Mouse (Mus musculus) adrenal gland, adult 18-20 months (tissue): ENCODE measurements at regions not wholly inside any gene's neighbourhood (a gene's known extent, or its start where the extent isn't known, plus 50 kb on each side); places are given as distances from the start of the nearest gene placed in this dataset.

Source experiments
- DNase-seq, 2 experiments: peaks; one replicate each; pipeline ENCODE4 v3.0.0; 2021 to 2022; ENCODE audit warnings: low spot score in 2 of 2

GRCm38 (mm10) chr1:153962161-153962720 lies 62.2 kb upstream of the Teddm2 start:
- DNase-seq: no peak

- DNase-seq: no peak
Observed at GRCm38 (mm10) chr1:153963744-153964342, 63.8 kb upstream of the Teddm2 start.

- DNase-seq: no peak
Observed at GRCm38 (mm10) chr1:153969401-153969800, 69.4 kb upstream of the Teddm2 start.

- DNase-seq: no peak
Observed at GRCm38 (mm10) chr1:153974300-153974699, 74.3 kb upstream of the Teddm2 start.

- no peak for DNase-seq
Observed at GRCm38 (mm10) chr1:153977963-153978726, 78.1 kb upstream of the Teddm2 start.

DNA sequence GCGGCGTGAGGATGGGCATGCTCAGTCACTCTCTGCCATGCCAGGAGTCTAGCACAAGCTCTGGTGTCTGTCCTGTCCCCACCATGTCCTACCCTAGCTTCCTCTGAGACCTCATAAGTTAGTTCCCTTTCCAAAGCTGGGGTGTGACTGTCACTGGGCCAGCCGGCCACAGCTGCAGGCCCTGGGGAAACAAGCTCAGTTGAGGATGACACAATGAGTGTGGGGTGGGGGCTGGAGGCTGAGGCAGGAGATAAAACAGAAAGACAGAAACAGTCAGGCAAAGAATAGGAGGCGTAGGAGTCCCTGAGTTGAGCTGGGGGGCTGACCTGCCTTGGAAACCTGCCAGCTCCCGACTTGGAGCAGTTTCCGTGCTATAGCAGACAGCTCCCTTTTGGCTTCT lies 80.9 kb upstream of the Teddm2 start:
- no peak for DNase-seq

DNA sequence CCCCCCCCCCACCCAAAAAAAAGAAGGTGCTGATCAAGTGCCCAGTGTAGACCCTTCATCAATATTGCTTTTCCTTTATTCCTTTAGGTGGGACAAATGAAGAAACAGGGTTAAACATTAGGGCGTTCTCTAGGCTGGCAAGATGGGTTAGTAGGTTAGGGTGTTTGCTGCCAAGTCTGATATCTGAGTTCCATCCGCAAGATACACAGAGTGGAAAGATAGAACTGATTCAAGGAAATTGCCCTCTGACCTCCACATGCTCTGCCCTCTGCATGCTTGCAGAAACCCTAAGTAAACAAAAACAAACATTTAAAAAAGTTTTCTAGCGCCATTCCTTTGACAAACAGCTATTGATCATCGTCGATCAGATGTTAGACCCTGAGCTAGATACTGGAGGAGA lies 85.6 kb upstream of the Teddm2 start:
- DNase-seq: no peak

DNA sequence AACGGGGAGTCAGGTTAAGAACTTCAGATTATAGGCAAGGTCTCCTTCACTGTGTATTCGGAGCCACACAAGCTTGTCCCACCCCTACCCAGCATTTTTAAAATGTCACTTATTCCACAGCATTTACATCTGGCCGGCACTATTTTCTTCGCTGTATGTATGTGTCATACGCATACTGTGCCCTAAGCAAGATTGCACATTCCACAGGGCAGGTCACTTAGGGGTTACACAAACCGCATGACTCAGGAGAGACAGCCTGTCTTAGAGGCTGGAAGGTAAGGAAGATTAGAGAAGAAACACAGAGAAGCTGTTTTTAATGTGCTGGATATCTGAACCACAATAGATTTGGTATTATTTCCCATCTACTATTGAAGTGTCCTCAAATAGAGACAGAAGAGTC lies 86.6 kb upstream of the Teddm2 start:
- DNase-seq: no peak

GRCm38 (mm10) chr1:153988297-153988696 lies 88.3 kb upstream of the Teddm2 start:
- DNase-seq: no peak

GRCm38 (mm10) chr1:153990651-153991435 lies 90.8 kb upstream of the Teddm2 start:
- DNase-seq: no peak

GRCm38 (mm10) chr1:153992466-153992865 lies 92.4 kb upstream of the Teddm2 start:
- DNase-seq: no peak

- DNase-seq: no peak
Observed at GRCm38 (mm10) chr1:153994871-153995270, 94.8 kb upstream of the Teddm2 start.

DNA sequence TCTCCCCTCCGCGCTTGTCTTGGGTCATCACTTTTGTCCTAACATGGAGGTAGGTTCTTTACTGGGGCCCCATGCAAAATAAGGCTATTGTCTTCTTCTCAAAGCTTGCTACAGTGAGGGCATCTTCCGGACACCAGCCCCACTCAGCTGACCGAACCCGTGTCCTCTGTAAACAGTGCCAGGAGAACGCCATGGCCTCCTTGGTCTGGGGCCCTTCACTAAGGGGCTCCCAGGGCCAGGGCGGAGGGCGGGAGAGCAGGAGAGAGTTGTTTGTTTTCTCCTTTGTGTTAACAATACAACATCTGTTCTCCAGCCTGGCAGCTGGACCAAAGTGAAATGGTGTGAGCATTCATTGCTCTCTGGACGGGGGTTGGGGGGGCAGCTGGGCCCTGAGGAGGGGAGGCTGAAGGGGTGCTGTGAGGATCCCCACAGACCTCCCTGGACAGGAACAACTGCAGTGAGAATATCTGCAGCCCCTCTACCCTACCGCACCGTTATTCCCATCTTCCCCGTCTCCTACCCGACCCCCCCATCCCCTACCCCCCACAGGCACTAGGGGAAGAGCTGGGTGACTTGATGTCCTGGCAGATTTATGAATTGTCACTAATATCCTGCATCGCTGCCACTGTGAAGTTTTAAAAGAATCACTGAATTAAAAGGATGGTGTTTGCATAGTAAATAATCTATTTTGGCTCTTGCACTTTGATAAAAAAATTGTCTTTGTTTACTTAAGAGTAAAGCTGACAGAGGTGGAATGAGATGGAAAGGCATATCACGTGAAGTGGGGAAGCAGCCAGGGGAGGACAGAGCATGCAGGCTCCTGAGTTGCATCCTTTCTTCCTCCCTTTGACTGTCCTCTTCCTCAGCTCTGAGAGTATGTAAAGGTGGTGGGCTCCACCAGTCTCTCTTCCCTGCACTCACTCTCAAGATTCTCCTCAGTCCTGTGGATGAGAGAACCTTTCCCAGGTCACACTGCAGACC lies 97.5 kb upstream of the Teddm2 start:
- DNase-seq: no peak

DNA sequence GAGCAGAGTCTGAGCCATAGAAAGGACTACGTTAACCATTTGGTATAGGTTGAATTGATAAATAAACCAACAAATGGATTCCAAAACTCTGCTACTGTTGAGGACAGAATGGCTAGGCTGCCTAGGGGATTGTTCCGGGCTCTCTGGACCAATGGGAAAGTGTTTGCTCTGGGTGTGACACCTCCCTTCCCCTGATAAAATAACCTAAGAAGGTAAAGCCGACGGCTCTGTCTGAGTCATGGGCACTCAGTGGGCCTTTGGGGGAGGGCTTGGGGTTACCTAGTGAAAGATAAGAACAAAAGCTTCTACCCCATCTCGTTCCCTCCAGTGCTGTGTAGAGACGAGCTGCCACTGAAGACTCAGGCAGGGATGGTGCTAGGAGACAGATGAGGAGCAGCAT lies 99.7 kb upstream of the Teddm2 start:
- DNase-seq: no peak

DNA sequence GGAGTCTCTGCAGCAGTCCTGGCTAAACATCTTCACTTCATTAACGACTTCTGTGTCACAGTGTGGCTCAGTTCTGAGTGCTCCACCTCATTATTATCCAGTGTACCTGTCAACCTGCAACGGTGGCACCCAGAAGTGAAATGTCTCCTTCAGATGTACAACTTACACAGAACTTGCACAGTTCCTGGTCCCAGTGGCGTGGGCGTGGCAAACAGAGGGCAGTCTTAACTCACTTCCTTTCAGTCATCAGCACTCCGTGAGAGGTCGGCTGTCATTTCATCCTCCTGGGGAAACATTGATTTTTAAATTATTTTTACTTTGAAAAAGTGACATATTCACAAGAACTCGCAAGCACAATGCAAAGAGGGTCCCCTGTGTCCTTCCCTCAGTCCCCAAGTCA lies 103.6 kb upstream of the Teddm2 start:
- no peak for DNase-seq

- no peak for DNase-seq
Observed at GRCm38 (mm10) chr1:154004647-154005046, 104.6 kb upstream of the Teddm2 start.

DNA sequence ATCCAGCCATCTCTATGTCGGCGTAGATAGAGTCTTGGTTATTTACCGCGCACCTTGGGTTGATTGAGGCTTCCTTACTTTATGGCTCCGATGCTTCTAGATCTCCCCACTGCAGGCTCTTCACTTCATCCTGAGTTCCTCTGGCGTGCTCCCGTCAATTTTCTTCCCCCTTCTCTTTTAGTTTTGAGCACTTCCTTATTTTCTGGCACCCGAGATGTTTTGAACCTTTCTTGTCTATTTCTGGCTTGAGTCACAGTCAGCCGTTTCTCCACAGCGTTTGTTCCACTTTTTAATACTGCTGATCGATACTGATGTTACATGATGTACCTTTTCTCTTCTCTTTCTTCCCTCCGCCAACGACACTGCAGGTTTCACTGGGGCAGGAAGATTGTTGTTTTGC lies 106.0 kb upstream of the Teddm2 start:
- no peak for DNase-seq

DNA sequence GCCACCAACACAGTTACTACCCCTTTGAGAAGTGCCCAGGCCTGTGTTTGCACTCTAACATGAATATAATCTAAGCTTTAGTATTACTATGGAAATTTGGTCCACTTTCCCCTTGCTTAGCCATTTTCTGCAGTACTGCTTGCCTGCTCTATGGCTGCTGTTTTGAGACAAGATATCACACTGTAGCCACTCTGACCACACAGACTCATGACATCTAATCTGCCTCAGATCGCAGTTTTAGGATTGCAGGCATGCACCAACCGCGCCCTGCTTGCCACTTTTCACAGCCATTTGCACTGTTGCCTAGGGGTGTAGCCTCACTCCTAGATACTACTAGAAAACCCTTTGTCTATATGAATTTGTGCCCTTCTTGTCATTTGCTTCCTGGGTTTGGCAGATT lies 107.4 kb upstream of the Teddm2 start:
- no peak for DNase-seq

GRCm38 (mm10) chr1:154008593-154009310 lies 108.7 kb upstream of the Teddm2 start:
- DNase-seq: no peak

- no peak for DNase-seq
Observed at GRCm38 (mm10) chr1:154010681-154011080, 110.7 kb upstream of the Teddm2 start.
